ENCODE assay signal across 16 mouse cellular contexts in the genomic region with DNA sequence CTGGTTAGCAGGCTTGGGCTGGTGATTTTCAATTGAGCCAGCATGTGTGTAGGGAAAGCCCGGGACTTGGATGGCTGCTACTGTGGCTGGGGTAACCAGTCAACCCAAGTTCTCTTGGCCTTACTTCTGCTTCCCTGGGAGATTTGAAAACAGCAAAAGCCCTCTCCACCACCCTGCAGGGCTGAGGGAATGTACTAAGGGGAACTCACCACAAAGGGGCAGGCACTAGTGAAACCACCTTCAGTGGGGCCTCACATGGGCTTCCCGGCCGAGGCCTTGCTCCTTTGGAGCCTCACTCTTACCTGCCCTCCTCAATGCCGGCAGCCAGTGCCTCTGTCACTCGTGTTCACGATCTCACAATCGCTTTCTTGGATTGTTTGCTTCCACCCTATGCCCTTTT. TPM values are rescaled to one million over a fixed set of nuclear protein-coding genes. Genes with fewer than 3 reads are reported as not detected.
DNase-seq lines count a peak whose midpoint lies in the region; ATAC-seq and TF ChIP-seq lines count a peak whose summit lies in the region.
"Had no signal": no experiment of that assay in that cellular context is flagged by ENCODE, and none has a peak within 500 bp of the region (broad histone marks: within the 10 kb centered on the region; RNA-seq: fewer than 3 reads in every experiment).

No protein-coding gene starts in this region.

- H3K9me3 ChIP-seq in heart, embryonic 12.5 days (replicated peaks) = no peaks in the 10 kb centered on the region
- H3K9me3 ChIP-seq: embryonic facial prominence, embryonic 13.5 days; limb, embryonic 13.5 days had no signal

- peaks cover 39% of the 10 kb centered on the region for H3K27me3 ChIP-seq in heart, embryonic 12.5 days (replicated peaks)
- H3K27me3 ChIP-seq in cerebellum, adult 2 months (ENCODE audit: control insufficient read depth, insufficient read depth, low read length) = no peaks in the 10 kb centered on the region

- 65% methylated on average over 7 of the region's 7 CpGs for WGBS in heart, embryonic 12.5 days
- WGBS in cerebellum, adult 2 months = 80% methylated on average over 7 of the region's 7 CpGs

- intact Hi-C loops in heart, postnatal 14 days (cut with DNase I) = no loop called here
- intact Hi-C loops in left cerebral cortex, postnatal 4 days (cut with DNase I) = no loop called here

- DNase-seq in heart, postnatal 14 days = no peak
- peak; percentile 25 to 33 for DNase-seq in layer of hippocampus, postnatal 10 days (ENCODE audit: low spot score in 2 of 2)
- no peak for DNase-seq in layer of hippocampus, adult 18-20 months (ENCODE audit: low spot score in 2 of 2)
- peak; percentile 61 to 73 for DNase-seq in spleen, postnatal 10 days (ENCODE audit: low spot score in 2 of 2)
- DNase-seq in cerebellum, adult 2 months = no peak
- DNase-seq in left cerebral cortex, postnatal 4 days = no peak
- DNase-seq: adrenal gland, postnatal 36 days; cerebellum, adult 9-11 months; lung, postnatal 4 days; right cerebral cortex, postnatal 14 days had no signal

- no peak for ATAC-seq in heart, embryonic 12.5 days (ENCODE audit: insufficient number of reproducible peaks, low FRiP score)
- peak; percentile 69 to 70 for ATAC-seq in hematopoietic stem cell, adult 5-6 weeks (replicated peaks in 1 of 2; ENCODE audit: insufficient read depth in 1 of 2, low FRiP score in 2 of 2, low TSS enrichment in 1 of 2, low read depth in 1 of 2, poor library complexity in 2 of 2, severe bottlenecking in 2 of 2)
- ATAC-seq: CD4-positive, CD25-positive, alpha-beta regulatory T cell, adult 4 months; intestine, postnatal 0 days had no signal

- H3K36me3 ChIP-seq in heart, embryonic 12.5 days = no peaks in the 10 kb centered on the region
- H3K36me3 ChIP-seq: embryonic facial prominence, embryonic 13.5 days; limb, embryonic 13.5 days had no signal

- no peak for TF ChIP-seq CTCF in cerebellum, adult 2 months (IDR thresholded peaks at IDR 0.05; ENCODE audit: borderline replicate concordance, insufficient read depth, low read depth, low read length)

- H3K27ac ChIP-seq in heart, embryonic 12.5 days (ENCODE audit: poor library complexity, severe bottlenecking) = no peak overlapping the region
- H3K27ac ChIP-seq in cerebellum, adult 2 months (ENCODE audit: insufficient read depth, low read length) = no peak overlapping the region
- H3K27ac ChIP-seq: embryonic facial prominence, embryonic 13.5 days; limb, embryonic 13.5 days had no signal

- H3K4me3 ChIP-seq in heart, embryonic 12.5 days = peak overlapping the region; percentile 93
- H3K4me3 ChIP-seq in cerebellum, adult 2 months (replicated peaks; ENCODE audit: insufficient read depth, low read depth, low read length) = no peak overlapping the region
- H3K4me3 ChIP-seq: embryonic facial prominence, embryonic 13.5 days; limb, embryonic 13.5 days had no signal

- peak overlapping the region; percentile 99 for H3K4me2 ChIP-seq in heart, embryonic 12.5 days
- H3K4me2 ChIP-seq: embryonic facial prominence, embryonic 13.5 days had no signal

- peaks cover 18% of the 10 kb centered on the region for H3K4me1 ChIP-seq in heart, embryonic 12.5 days (replicated peaks)
- H3K4me1 ChIP-seq in cerebellum, adult 2 months (ENCODE audit: control insufficient read depth, insufficient read depth, low read length) = peaks cover 17% of the 10 kb centered on the region

- no peak for TF ChIP-seq POLR2A in cerebellum, adult 2 months (IDR thresholded peaks at IDR 0.05; ENCODE audit: borderline replicate concordance, insufficient read depth, low read length)

- no peak overlapping the region for H3K9ac ChIP-seq in heart, embryonic 12.5 days
- H3K9ac ChIP-seq: embryonic facial prominence, embryonic 13.5 days; limb, embryonic 13.5 days had no signal

RNA-seq across cellular contexts. Expression of a gene that starts 2.0 kb away (rescaled TPM):
- 11.2 and 11.9 TPM in 2 replicates for polyA plus RNA-seq in heart, embryonic 12.5 days (2016; fragmentation: Nextera tagmentation; extraction: Ambion mirVana)
- 1 to 10 TPM; 1.3 to 2.4 TPM for total RNA-seq in heart, postnatal 14 days (2021)
- total RNA-seq in layer of hippocampus, postnatal 10 days (2021) = 10 to 100 TPM; 22.0 to 23.0 TPM
- total RNA-seq in layer of hippocampus, adult 18-20 months (2021) = 10 to 100 TPM; 35.3 to 39.8 TPM
- 4.7 and 6.5 TPM in 2 replicates for total RNA-seq in hematopoietic stem cell, adult 5-6 weeks (2017)
- polyA plus RNA-seq in cerebellum, adult 2 months (2012; rRNA removed) = 27.2 and 27.9 TPM in 2 replicates
- 1 to 10 TPM; 7.0 to 8.8 TPM for total RNA-seq in left cerebral cortex, postnatal 4 days (2021)

RNA-seq across cellular contexts. Expression of a gene that starts 39.3 kb away (rescaled TPM):
- polyA plus RNA-seq in heart, embryonic 12.5 days (2016; fragmentation: Nextera tagmentation; extraction: Ambion mirVana) = 26.4 and 27.1 TPM in 2 replicates
- 10 to 100 TPM; 16.8 to 17.6 TPM for total RNA-seq in heart, postnatal 14 days (2021)
- 10 to 100 TPM; 14.2 to 16.0 TPM for total RNA-seq in layer of hippocampus, postnatal 10 days (2021)
- 10 to 100 TPM; 17.1 to 18.6 TPM for total RNA-seq in layer of hippocampus, adult 18-20 months (2021)
- total RNA-seq in hematopoietic stem cell, adult 5-6 weeks (2017) = 32.4 and 37.9 TPM in 2 replicates
- 12.6 and 13.6 TPM in 2 replicates for polyA plus RNA-seq in cerebellum, adult 2 months (2012; rRNA removed)
- total RNA-seq in left cerebral cortex, postnatal 4 days (2021) = 10 to 100 TPM; 14.6 to 16.2 TPM

Comparison
In these comparisons a context has a peak if more than half of its experiments do, and no peak if none do; other contexts are left out.
1. DNase-seq: peak in layer of hippocampus, postnatal 10 days (2 of 2) and spleen, postnatal 10 days (2 of 2); none in heart, postnatal 14 days (0 of 2), layer of hippocampus, adult 18-20 months (0 of 2), cerebellum, adult 2 months (0 of 2) and left cerebral cortex, postnatal 4 days (single experiment).